Mouse (Mus musculus): Measurements from ENCODE around the gene Mlec.
"Not testable (repeated sequence)": the region's sequence is repeated elsewhere in the genome, so short reads cannot be mapped to it uniquely, and the experiment has no call there.

Gene Mlec

DNA sequence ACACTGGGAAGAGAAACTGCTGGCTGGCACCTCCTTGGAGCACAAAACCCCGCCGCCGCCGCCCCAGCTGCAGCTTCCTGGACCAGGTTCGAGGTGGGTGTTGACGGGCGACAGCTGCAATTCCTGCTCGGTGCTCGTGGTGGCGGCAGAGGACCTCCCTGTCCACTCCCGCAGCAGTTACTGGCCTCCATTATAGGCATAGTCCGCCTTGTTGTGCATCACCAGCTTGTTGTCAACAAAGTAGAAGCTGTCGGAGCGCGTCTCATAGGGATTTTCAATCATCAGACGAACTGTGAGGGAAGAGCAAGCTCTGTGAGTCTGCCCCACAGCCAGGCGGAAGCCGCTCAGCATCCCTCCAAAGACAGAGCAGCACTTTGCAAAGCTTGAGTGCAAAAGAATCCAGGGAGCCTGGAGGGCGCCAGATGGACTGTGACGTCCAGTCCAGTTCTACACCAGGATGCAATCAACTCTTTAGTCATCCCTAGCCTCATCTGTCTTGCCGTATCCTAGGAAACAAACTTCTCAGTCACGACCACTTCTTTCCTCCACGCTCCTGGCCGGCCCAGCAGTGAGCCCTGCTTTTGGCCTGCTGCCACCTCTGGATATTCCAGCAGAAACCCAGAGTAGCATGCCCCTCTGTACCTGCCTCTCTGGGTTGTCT, 32.6 kb downstream of the Mlec start:
- peak; percentile 50 for DNase-seq (ENCODE audit: low read depth)

DNA sequence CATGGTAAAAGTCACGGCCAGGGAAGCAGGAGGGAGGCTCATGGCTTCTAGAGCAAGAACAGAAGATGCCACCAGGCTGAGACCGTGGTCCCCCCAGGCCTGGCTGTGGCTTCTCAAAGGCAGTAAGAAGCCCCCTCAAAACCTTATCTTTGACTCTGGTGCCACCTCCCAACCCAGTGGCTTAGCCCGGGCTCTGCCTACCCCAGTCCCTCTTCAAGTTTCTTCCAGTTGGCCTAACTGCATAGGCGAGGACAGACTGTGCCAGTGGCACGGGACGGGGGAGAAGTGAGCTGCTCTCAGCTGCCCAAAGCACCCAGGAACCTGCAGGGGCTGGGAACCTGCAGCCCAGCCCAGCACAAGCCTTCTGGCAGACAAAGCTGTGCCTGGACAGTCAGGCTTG, 33.3 kb downstream of the Mlec start:
- DNase-seq (ENCODE audit: low read depth): no peak

DNA sequence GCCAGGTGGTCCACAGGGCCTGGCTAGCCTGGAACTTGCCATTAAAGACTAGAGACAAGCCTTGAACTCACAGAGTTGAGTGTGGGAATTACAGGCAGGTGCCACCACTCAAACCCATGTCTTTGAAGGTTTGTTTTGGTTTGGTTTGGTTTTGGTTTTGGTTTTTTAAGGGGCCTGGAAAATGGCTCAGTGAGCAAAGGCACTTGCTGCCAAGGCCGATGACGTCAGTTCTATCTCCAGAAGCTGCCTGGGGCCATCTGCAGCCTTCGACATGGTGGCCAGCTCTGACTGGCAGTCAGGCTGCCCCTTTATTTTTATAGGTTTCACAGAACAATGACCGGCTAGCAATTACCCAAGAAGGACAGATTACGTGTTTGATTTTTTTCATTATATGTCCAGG, 37.0 kb downstream of the Mlec start:
- DNase-seq (ENCODE audit: low read depth): no peak

DNA sequence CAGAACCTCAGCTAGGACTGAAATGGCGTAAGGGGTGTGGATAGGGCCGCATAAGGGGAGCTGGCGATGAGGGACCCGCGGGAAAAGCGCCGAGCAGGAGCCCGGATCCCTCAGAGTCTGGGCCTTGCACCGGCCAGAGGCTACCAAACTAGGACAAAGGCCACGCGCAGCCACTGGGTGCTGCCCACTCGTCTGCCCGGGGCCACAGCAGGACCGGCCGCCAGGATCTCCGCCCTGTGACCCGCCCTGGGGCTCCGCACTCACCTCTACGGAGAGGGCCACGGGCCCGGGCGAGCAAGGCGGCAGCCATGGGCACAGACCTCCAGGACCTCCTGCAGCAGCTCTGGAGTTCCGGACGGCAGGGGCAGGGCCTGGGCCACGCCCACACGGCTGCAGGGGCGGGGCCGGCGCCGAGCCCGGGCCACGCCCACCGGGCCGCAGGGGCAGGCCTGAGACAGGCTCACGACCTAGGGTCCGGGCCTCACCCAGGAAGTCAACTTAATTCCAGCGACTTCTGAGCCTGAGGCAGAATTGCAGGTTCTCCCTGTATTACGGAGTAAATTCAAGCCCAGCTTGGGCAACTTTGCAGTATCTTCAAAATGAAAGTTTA, 38.9 kb downstream of the Mlec start, which contains the start of gene Acads:
TSS of gene Acads (minus strand) at position 386 of the 610 bp plus-strand sequence.
- DNase-seq (ENCODE audit: low read depth): peak; percentile 64

DNA sequence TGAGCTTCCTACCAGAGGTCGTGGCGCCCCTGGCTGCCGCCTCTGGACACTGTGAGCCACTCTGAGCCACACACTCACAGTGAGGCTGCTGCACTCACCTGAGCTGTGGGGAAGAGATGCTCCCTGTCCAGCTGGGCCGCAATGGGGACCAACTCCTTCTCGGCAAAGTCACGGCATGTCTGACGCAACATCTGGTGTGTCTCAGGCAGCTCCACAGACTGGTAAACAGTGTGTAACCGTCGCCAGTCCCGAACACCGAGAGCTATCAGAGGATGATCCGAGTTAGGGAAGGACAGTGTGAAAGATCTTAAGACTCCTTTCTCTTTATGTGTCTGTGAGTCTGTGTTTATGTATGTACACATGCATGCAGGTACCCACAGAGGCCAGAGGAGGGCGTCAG, 40.5 kb downstream of the Mlec start:
- no peak for DNase-seq (ENCODE audit: low read depth)

DNA sequence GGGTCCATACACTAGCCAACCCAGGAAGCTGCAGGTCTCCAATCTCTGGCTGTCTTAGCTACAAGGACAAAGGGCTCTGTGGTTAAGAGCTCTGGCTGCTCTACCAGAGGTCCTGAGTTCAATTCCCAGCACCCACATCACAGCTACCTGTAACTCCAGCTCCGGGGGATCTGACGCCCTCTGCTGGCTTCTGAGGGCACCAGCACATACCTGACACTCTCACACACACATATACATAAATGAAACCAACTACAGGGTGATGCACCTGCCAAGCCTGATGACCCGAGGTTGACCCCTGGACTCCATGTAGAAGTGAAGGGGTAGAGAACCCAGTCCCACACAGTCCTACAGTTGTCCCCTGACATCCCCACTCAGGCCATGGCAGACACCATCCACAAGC, 41.6 kb downstream of the Mlec start:
- no peak for DNase-seq (ENCODE audit: low read depth)

DNA sequence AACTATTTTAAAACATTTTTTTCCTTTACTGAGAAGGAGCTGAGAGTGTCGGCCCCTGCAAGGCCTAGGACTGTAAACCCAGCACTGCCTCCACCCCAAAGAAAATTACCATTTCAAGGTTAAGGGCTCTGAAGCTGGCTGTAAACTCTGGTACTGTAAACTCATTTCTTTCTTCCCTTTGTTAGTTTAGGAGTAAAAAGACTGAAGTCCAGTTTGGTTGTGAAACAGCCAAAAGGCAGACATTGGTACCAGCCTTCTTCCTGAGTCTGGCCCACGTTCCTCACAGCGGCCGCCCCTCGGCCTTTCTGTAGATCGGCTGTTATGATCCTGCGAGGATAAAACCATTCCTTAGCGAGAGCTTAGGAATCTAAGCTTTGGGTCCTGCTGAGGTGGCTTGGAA, 43.5 kb downstream of the Mlec start:
- DNase-seq (ENCODE audit: low read depth): no peak

DNA sequence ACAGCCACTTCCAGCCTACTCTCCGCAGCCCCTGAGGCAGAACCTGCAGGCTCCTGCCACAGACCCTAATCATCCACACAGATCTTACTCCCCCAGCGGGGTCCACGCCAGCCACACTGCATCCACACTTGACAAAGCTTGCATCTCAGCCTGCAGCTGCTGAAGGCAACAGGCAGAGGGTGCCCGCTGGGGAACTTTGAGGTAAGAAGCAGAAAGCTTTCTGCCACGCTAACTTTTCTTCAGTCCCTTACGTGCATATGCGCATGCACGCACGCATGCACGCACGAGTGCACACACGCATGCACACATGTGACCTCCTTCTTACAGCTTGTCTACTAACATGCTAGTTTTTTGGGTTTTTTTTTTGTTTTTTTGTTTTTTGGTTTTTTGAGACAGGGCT, 44.7 kb downstream of the Mlec start:
- no peak for DNase-seq (ENCODE audit: low read depth)

DNA sequence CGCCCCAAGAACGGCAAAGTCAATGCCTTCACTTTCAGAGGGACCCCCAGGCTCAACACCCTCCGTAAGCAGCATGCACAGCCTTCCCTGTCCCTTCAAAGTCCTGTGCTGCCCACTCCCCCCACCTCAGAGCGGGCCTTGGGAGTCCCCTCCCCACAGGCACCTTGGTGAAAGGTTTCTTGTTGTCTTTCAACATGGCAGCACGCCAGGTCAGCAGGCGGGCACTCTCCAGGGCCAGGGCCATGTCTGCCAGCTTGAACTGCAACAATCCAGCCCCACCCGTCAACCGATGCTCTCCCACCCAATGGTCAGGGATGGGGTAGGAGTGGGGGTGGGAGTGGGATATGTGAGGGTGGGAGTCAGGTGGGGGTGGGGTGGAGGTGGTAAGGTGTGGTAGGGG, 46.8 kb downstream of the Mlec start:
- no peak for DNase-seq (ENCODE audit: low read depth)

DNA sequence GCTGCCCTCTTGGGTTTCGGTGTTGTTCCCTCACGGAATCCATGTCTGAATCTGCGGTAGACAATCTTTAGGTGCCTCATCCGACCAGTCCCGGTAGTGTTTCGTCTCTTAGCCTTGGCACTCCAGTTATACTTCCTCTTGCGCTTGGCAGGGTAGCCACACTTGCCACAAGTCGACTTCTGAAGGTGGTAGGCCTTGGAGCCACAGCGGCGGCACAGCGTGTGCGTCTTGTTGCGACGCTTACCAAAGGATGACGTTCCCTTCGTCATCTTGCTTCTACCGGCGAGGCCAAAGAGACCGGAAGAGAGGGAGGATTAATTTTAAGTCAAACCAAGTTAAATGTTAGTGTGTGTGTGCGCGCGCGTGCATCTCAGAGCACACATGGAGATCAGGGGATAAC, 54.7 kb downstream of the Mlec start:
- DNase-seq (ENCODE audit: low read depth): not testable (repeated sequence)

DNA sequence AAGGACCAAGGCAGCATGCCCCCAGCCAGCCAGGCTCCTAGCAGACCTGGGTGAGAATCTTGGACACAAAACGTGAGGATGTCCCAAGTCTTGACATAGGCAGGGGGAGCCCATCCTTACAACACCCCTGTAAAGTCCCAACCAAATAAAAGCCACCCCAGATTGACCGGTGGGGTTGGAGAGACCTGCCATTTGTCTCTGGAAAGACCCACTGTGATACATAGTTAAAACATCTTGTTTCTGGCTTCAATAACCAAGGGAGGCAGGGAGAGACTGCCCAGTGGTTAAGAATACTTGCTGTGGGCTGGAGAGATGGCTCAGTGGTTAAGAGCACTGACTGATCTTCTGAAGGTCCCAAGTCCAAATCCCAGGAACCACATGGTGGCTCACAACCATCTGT, 55.7 kb downstream of the Mlec start:
- DNase-seq (ENCODE audit: low read depth): no peak

DNA sequence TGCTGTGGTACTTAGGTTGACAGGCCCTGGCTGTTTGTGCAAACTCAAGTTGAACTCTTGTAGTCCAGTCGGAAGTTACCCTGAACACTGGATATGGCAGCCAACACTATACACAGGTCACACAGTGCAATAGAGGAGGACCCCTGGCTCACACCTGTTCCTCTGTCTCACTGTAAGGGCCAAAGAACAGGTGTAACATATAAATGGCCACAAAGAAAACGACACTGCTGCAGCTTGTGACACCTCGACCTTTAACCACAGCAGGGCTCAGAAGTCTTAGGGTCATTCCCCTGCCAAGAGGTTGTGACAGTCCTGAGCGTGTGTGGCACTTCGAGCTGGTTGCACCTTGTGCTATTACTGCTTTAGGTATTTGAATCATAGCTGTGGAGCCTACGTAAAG, 57.5 kb downstream of the Mlec start:
- no peak for DNase-seq (ENCODE audit: low read depth)

DNA sequence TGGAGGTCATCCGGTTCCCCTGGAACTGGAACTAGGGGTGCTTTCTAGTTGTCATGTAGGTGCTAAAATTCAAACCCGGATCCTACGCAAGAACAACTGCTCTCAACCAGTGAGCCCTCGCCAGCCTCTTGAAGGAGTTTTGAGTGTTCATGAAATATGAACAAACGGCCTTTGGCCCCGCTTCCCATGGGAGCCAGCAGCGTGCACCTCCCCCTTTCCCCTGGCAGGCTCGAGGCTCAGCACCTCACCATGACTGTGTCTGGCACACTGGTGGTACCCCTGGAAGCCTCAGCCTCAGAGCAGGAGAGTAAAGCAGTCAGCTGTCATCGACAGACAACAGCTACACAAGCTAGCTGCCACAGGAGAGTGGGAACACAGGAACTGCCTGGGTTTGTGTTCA, 58.0 kb downstream of the Mlec start:
- no peak for DNase-seq (ENCODE audit: low read depth)

DNA sequence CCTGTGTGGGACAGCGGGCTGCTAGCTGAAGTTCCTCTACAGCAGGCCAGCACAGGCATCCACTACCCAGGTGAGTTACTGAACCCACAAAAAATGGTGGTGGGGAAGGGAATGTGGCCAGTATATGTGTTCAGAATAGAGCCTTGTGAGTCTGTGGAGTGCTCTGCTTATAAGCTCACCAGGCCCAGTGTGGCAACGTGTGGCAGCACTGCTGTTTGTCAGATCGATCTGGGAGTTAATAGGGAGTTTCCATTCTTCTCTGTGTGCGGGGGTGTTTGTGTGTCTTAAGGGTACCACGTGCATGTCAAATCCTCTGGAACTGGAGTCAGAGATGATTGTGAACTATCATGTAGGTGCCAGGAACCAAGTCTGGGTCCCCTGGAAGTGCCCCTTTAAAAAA, 58.4 kb downstream of the Mlec start:
- DNase-seq (ENCODE audit: low read depth): no peak

DNA sequence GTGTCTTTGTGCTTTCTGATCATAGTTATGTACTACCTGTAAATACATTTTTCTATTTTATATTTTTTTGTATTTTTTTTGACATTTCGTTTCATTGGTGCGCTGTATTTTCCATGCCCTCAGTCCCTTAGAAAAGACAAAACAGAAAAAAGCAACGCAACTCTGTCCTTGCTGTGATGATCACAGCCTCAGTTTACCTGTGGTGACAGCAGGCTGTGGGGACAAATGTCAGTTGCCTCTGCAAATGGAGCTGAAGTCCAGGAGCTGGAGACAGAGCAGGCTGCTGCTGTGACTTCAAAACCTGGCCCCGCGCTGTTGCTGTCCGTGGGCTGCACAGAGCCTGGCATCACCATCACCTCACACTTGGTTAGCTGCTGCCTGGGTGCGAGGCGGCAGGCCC, 59.8 kb downstream of the Mlec start, which contains the start of gene Gm10401:
TSS of gene Gm10401 (minus strand) at position 101 of the 400 bp plus-strand sequence.
- no peak for DNase-seq (ENCODE audit: low read depth)

Data from c-Kit-positive CD71-negative TER-119-negative erythroid progenitor cells, embryonic 14.5 days (primary cell).